Comparison of ENCODE assay signal across 22 mouse cellular contexts in genomic region chr3:102667796-102668195, GRCm38 (mm10).
DNase-seq lines count a peak whose midpoint lies in the region; ATAC-seq and TF ChIP-seq lines count a peak whose summit lies in the region.
"Had no signal": no experiment of that assay in that cellular context is flagged by ENCODE, and none has a peak within 500 bp of the region (broad histone marks: within the 10 kb centered on the region; RNA-seq: fewer than 3 reads in every experiment).

No protein-coding gene starts in this region.

- no peak overlapping the region for H3K4me3 ChIP-seq in embryonic facial prominence, embryonic 13.5 days
- H3K4me3 ChIP-seq in embryonic facial prominence, embryonic 10.5 days, result no peak overlapping the region
- no peak overlapping the region for H3K4me3 ChIP-seq in heart, embryonic 10.5 days
- no peak overlapping the region for H3K4me3 ChIP-seq in limb, embryonic 10.5 days
- H3K4me3 ChIP-seq in intestine, postnatal 0 days (ENCODE audit: low read depth, low read length), result no peak overlapping the region
- H3K4me3 ChIP-seq: embryonic facial prominence, embryonic 15.5 days; forebrain, embryonic 12.5 days; hindbrain, embryonic 10.5 days; intestine, embryonic 15.5 days had no signal

- no peak for DNase-seq in embryonic facial prominence, embryonic 10.5 days (ENCODE audit: low spot score)
- peak; percentile 44 to 51 for DNase-seq in heart, adult 9 months (ENCODE audit: low spot score in 2 of 2)
- DNase-seq in heart, embryonic 10.5 days (ENCODE audit: low spot score), result no peak
- no peak for DNase-seq in limb, embryonic 10.5 days (ENCODE audit: low spot score)
- DNase-seq in layer of hippocampus, postnatal 36 days, result no peak
- no peak for DNase-seq in gastrocnemius, postnatal 14 days
- DNase-seq: adrenal gland, postnatal 14 days; cerebellum, adult 11-12 months; cerebellum, adult 9-11 months; cerebellum, postnatal 36 days; gastrocnemius, postnatal 36 days; heart, postnatal 10 days; kidney, adult 2 months had no signal

- no peak overlapping the region for H3K9ac ChIP-seq in embryonic facial prominence, embryonic 13.5 days
- H3K9ac ChIP-seq in intestine, postnatal 0 days (ENCODE audit: low read depth, low read length), result no peak overlapping the region
- H3K9ac ChIP-seq: embryonic facial prominence, embryonic 15.5 days; forebrain, embryonic 12.5 days; hindbrain, embryonic 14.5 days; intestine, embryonic 15.5 days had no signal

- H3K9me3 ChIP-seq in embryonic facial prominence, embryonic 13.5 days, result no peaks in the 10 kb centered on the region
- H3K9me3 ChIP-seq in embryonic facial prominence, embryonic 10.5 days, result no peaks in the 10 kb centered on the region
- H3K9me3 ChIP-seq in heart, embryonic 10.5 days, result no peaks in the 10 kb centered on the region
- H3K9me3 ChIP-seq in limb, embryonic 10.5 days (replicated peaks), result no peaks in the 10 kb centered on the region
- no peaks in the 10 kb centered on the region for H3K9me3 ChIP-seq in intestine, postnatal 0 days (ENCODE audit: control insufficient read depth)
- H3K9me3 ChIP-seq: embryonic facial prominence, embryonic 15.5 days; forebrain, embryonic 12.5 days; hindbrain, embryonic 10.5 days; intestine, embryonic 15.5 days had no signal

- no peak overlapping the region for H3K4me2 ChIP-seq in embryonic facial prominence, embryonic 13.5 days
- H3K4me2 ChIP-seq in intestine, postnatal 0 days (replicated peaks; ENCODE audit: low read depth), result no peak overlapping the region
- H3K4me2 ChIP-seq: embryonic facial prominence, embryonic 15.5 days; forebrain, embryonic 12.5 days; hindbrain, embryonic 14.5 days; intestine, embryonic 15.5 days had no signal

- TF ChIP-seq CTCF in intestine, postnatal 0 days (IDR thresholded peaks at IDR 0.05; ENCODE audit: low read depth), result no peak

- H3K36me3 ChIP-seq in embryonic facial prominence, embryonic 13.5 days, result no peaks in the 10 kb centered on the region
- no peaks in the 10 kb centered on the region for H3K36me3 ChIP-seq in embryonic facial prominence, embryonic 10.5 days (replicated peaks)
- H3K36me3 ChIP-seq in heart, embryonic 10.5 days, result no peaks in the 10 kb centered on the region
- H3K36me3 ChIP-seq in limb, embryonic 10.5 days, result no peaks in the 10 kb centered on the region
- no peaks in the 10 kb centered on the region for H3K36me3 ChIP-seq in intestine, postnatal 0 days (ENCODE audit: control insufficient read depth, insufficient read depth)
- H3K36me3 ChIP-seq: embryonic facial prominence, embryonic 15.5 days; forebrain, embryonic 12.5 days; hindbrain, embryonic 10.5 days; intestine, embryonic 15.5 days had no signal

- no peaks in the 10 kb centered on the region for H3K27me3 ChIP-seq in embryonic facial prominence, embryonic 13.5 days
- H3K27me3 ChIP-seq in embryonic facial prominence, embryonic 10.5 days (replicated peaks; ENCODE audit: low read depth, poor library complexity, severe bottlenecking), result no peaks in the 10 kb centered on the region; the same call in 1 of the 2 replicates
- H3K27me3 ChIP-seq in heart, embryonic 10.5 days (ENCODE audit: insufficient read depth, poor library complexity, severe bottlenecking), result 0 out of 2 replicates have a peak, but pooled peaks cover 10% of the 10 kb centered on the region
- H3K27me3 ChIP-seq in limb, embryonic 10.5 days (ENCODE audit: low read depth, poor library complexity, severe bottlenecking), result no peaks in the 10 kb centered on the region; the same call in 1 of the 2 replicates
- no peaks in the 10 kb centered on the region for H3K27me3 ChIP-seq in intestine, postnatal 0 days (replicated peaks; ENCODE audit: control insufficient read depth, insufficient read depth, low read length)
- H3K27me3 ChIP-seq: CH12.LX; embryonic facial prominence, embryonic 15.5 days; forebrain, embryonic 12.5 days; intestine, embryonic 15.5 days had no signal

- WGBS in embryonic facial prominence, embryonic 13.5 days, result 55% methylated on average over 3 of the region's 3 CpGs
- 79% methylated on average over 3 of the region's 3 CpGs for WGBS in embryonic facial prominence, embryonic 10.5 days
- 56% methylated on average over 3 of the region's 3 CpGs for WGBS in heart, embryonic 10.5 days
- WGBS in limb, embryonic 10.5 days, result 84% methylated on average over 3 of the region's 3 CpGs
- 80% methylated on average over 3 of the region's 3 CpGs for WGBS in intestine, postnatal 0 days

- ATAC-seq in embryonic facial prominence, embryonic 13.5 days (ENCODE audit: insufficient number of reproducible peaks, insufficient read depth, low FRiP score, low TSS enrichment, low read depth), result no peak
- no peak for ATAC-seq in intestine, postnatal 0 days
- ATAC-seq: forebrain, embryonic 16.5 days; intestine, embryonic 15.5 days had no signal

- peaks cover 42% of the 10 kb centered on the region for H3K4me1 ChIP-seq in embryonic facial prominence, embryonic 13.5 days
- peaks cover 8% of the 10 kb centered on the region for H3K4me1 ChIP-seq in embryonic facial prominence, embryonic 10.5 days
- peaks cover 54% of the 10 kb centered on the region for H3K4me1 ChIP-seq in heart, embryonic 10.5 days
- H3K4me1 ChIP-seq in limb, embryonic 10.5 days, result peaks cover 24% of the 10 kb centered on the region
- no peaks in the 10 kb centered on the region for H3K4me1 ChIP-seq in intestine, postnatal 0 days (replicated peaks; ENCODE audit: control insufficient read depth, insufficient read depth, low read length)
- H3K4me1 ChIP-seq: forebrain, embryonic 12.5 days; hindbrain, embryonic 10.5 days; intestine, embryonic 15.5 days had no signal

- intact Hi-C loops in gastrocnemius, postnatal 14 days (cut with DNase I; ENCODE audit: low total_unique reads), result no loop called here

- peak overlapping the region; percentile 1; the same call in 1 of the 2 replicates for H3K27ac ChIP-seq in embryonic facial prominence, embryonic 13.5 days
- no peak overlapping the region for H3K27ac ChIP-seq in embryonic facial prominence, embryonic 10.5 days (replicated peaks)
- no peak overlapping the region for H3K27ac ChIP-seq in heart, embryonic 10.5 days
- H3K27ac ChIP-seq in limb, embryonic 10.5 days, result peak overlapping the region; percentile 25; the same call in 1 of the 2 replicates
- no peak overlapping the region for H3K27ac ChIP-seq in intestine, postnatal 0 days (ENCODE audit: low read depth, low read length)
- H3K27ac ChIP-seq: embryonic facial prominence, embryonic 15.5 days; forebrain, embryonic 12.5 days; hindbrain, embryonic 10.5 days; hindbrain, embryonic 14.5 days; intestine, embryonic 15.5 days had no signal

Comparison
In these comparisons a context has a peak if more than half of its experiments do, and no peak if none do; other contexts are left out.
1. H3K27ac ChIP-seq: peak in embryonic facial prominence, embryonic 13.5 days (single experiment) and limb, embryonic 10.5 days (single experiment); none in embryonic facial prominence, embryonic 10.5 days (single experiment), heart, embryonic 10.5 days (single experiment) and intestine, postnatal 0 days (single experiment).
2. DNase-seq: peak in heart, adult 9 months (2 of 2); none in embryonic facial prominence, embryonic 10.5 days (single experiment), heart, embryonic 10.5 days (single experiment), limb, embryonic 10.5 days (single experiment), layer of hippocampus, postnatal 36 days (0 of 2) and gastrocnemius, postnatal 14 days (single experiment).